In the genomic region with DNA sequence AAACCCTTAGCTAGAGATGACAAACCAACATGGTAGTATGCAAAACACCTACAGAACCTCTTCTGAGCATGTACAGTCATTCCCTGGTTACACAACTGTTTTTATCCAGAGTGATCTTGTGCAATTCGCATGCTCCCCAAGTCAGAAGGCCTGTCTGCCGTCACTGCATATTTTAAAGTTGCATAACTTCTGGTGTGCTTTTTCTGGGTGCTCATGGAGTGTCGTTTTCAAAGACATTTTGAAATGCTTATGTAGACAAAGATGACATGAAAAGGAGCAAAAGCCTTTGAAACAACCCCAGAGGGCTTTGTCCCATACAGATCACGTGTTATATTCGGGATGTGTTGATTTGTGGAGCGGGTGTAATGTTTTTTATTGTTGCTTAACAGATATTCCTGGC, we compare ENCODE assay signal across 25 mouse cellular contexts.
DNase-seq lines count a peak whose midpoint lies in the region; ATAC-seq and TF ChIP-seq lines count a peak whose summit lies in the region.
"Had no signal": no experiment of that assay in that cellular context is flagged by ENCODE, and none has a peak within 500 bp of the region (broad histone marks: within the 10 kb centered on the region; RNA-seq: fewer than 3 reads in every experiment).

No protein-coding gene starts in this region.

- ATAC-seq in limb, embryonic 15.5 days (ENCODE audit: insufficient number of reproducible peaks, low FRiP score, low TSS enrichment, low read depth): no peak
- ATAC-seq: forebrain, embryonic 15.5 days; hindbrain, embryonic 16.5 days; intestine, embryonic 15.5 days had no signal

- 0 out of 2 replicates have a peak overlapping the region, but pooled peaks have one; percentile 3 for H3K27ac ChIP-seq in limb, embryonic 15.5 days
- H3K27ac ChIP-seq in limb, embryonic 10.5 days: no peak overlapping the region
- H3K27ac ChIP-seq in brown adipose tissue, adult 24 weeks (replicated peaks; ENCODE audit: low read depth, low read length): peak overlapping the region; percentile 90
- H3K27ac ChIP-seq: embryonic facial prominence, embryonic 13.5 days; forebrain, embryonic 15.5 days; hindbrain, embryonic 10.5 days; intestine, embryonic 15.5 days; layer of hippocampus, adult 2 months; limb, embryonic 12.5 days; liver, embryonic 15.5 days; midbrain, embryonic 12.5 days had no signal

- peaks cover 9% of the 10 kb centered on the region; the same call in 1 of the 2 replicates for H3K9me3 ChIP-seq in limb, embryonic 15.5 days
- H3K9me3 ChIP-seq in limb, embryonic 10.5 days (replicated peaks): no peaks in the 10 kb centered on the region
- H3K9me3 ChIP-seq: embryonic facial prominence, embryonic 13.5 days; intestine, embryonic 15.5 days had no signal

- 78% methylated on average over 6 of the region's 6 CpGs for WGBS in limb, embryonic 15.5 days
- WGBS in limb, embryonic 10.5 days: 93% methylated on average over 6 of the region's 6 CpGs
- 69% methylated on average over 6 of the region's 6 CpGs for WGBS in lung, adult 2 months

- TF ChIP-seq CTCF in lung, adult 2 months (IDR thresholded peaks at IDR 0.05; ENCODE audit: insufficient read depth, low read length): no peak

- no peaks in the 10 kb centered on the region for H3K4me1 ChIP-seq in limb, embryonic 15.5 days
- no peaks in the 10 kb centered on the region for H3K4me1 ChIP-seq in limb, embryonic 10.5 days
- peaks cover 2% of the 10 kb centered on the region; the same call in 1 of the 2 replicates for H3K4me1 ChIP-seq in lung, adult 2 months (ENCODE audit: control insufficient read depth, insufficient read depth, low read length)
- no peaks in the 10 kb centered on the region for H3K4me1 ChIP-seq in brown adipose tissue, adult 24 weeks (ENCODE audit: control insufficient read depth, insufficient read depth, insufficient read length, low read length)
- H3K4me1 ChIP-seq: embryonic facial prominence, embryonic 13.5 days; forebrain, embryonic 15.5 days; heart, embryonic 12.5 days; hindbrain, embryonic 10.5 days; intestine, embryonic 15.5 days; limb, embryonic 12.5 days; liver, embryonic 15.5 days; midbrain, embryonic 12.5 days had no signal

- no peaks in the 10 kb centered on the region for H3K36me3 ChIP-seq in limb, embryonic 15.5 days
- H3K36me3 ChIP-seq in limb, embryonic 10.5 days: no peaks in the 10 kb centered on the region
- H3K36me3 ChIP-seq: embryonic facial prominence, embryonic 13.5 days; forebrain, embryonic 15.5 days; heart, embryonic 12.5 days; hindbrain, embryonic 10.5 days; intestine, embryonic 15.5 days; limb, embryonic 12.5 days; liver, embryonic 15.5 days; midbrain, embryonic 12.5 days had no signal

- H3K9ac ChIP-seq in limb, embryonic 15.5 days: no peak overlapping the region
- H3K9ac ChIP-seq: embryonic facial prominence, embryonic 13.5 days; forebrain, embryonic 15.5 days; heart, embryonic 12.5 days; intestine, embryonic 15.5 days; limb, embryonic 12.5 days; liver, embryonic 15.5 days; midbrain, embryonic 12.5 days had no signal

- DNase-seq in limb, embryonic 10.5 days (ENCODE audit: low spot score): no peak
- peak; percentile 21 for DNase-seq in lung, postnatal 36 days
- no peak for DNase-seq in lung, adult 2 months
- DNase-seq in retina, embryonic 14.5 days (ENCODE audit: low spot score): no peak
- DNase-seq in cerebellum, adult 11 months: no peak
- DNase-seq: B cell, adult 2 months; cerebellum, adult 2 months; cerebellum, postnatal 25 days; embryo, embryonic 11 days; heart, postnatal 10 days; kidney, adult 9 months; kidney, postnatal 14 days; spleen, adult 18-20 months had no signal

- no peak overlapping the region for H3K4me3 ChIP-seq in limb, embryonic 15.5 days
- no peak overlapping the region for H3K4me3 ChIP-seq in limb, embryonic 10.5 days
- no peak overlapping the region for H3K4me3 ChIP-seq in lung, adult 2 months (replicated peaks; ENCODE audit: extremely low read depth, low read depth, low read length)
- H3K4me3 ChIP-seq in brown adipose tissue, adult 24 weeks (ENCODE audit: insufficient read depth, low read depth, low read length): no peak overlapping the region
- H3K4me3 ChIP-seq: embryonic facial prominence, embryonic 13.5 days; forebrain, embryonic 15.5 days; heart, embryonic 12.5 days; hindbrain, embryonic 10.5 days; intestine, embryonic 15.5 days; layer of hippocampus, adult 2 months; limb, embryonic 12.5 days; liver, embryonic 15.5 days; midbrain, embryonic 12.5 days had no signal

- no peak overlapping the region for H3K4me2 ChIP-seq in limb, embryonic 15.5 days
- H3K4me2 ChIP-seq: embryonic facial prominence, embryonic 13.5 days; forebrain, embryonic 15.5 days; heart, embryonic 12.5 days; intestine, embryonic 15.5 days; limb, embryonic 12.5 days; liver, embryonic 15.5 days; midbrain, embryonic 12.5 days had no signal

- TF ChIP-seq POLR2A in lung, adult 2 months (IDR thresholded peaks at IDR 0.05; ENCODE audit: borderline replicate concordance, extremely low read depth, low read depth, low read length): no peak

- H3K27me3 ChIP-seq in limb, embryonic 15.5 days: no peaks in the 10 kb centered on the region
- H3K27me3 ChIP-seq in limb, embryonic 10.5 days (ENCODE audit: low read depth, poor library complexity, severe bottlenecking): no peaks in the 10 kb centered on the region; the same call in 1 of the 2 replicates
- H3K27me3 ChIP-seq: embryonic facial prominence, embryonic 13.5 days; forebrain, embryonic 15.5 days; intestine, embryonic 15.5 days; liver, embryonic 15.5 days; midbrain, embryonic 12.5 days had no signal
